Mouse (Mus musculus) liver, adult 10 weeks (tissue): ENCODE results near the gene Dmrtc1c2. TPM values are rescaled to one million over a fixed set of nuclear protein-coding genes. Genes with fewer than 3 reads are reported as not detected.

Source experiments
- polyA plus RNA-seq: library from polyadenylated mRNA; stranded (reverse); fragments of 350-450 nt; fragmentation: Illumina TruSeq; extraction: RNeasy Lipid Tissue Mini Kit (QIAGEN cat#74804); gene quantifications from one replicate; pipeline ENCODE4 v1.2.3, GENCODE M21; 2014; ENCODE audit warnings: low read depth, low replicate concordance

Gene Dmrtc1c2
- polyA plus RNA-seq, result not detected

DNA sequence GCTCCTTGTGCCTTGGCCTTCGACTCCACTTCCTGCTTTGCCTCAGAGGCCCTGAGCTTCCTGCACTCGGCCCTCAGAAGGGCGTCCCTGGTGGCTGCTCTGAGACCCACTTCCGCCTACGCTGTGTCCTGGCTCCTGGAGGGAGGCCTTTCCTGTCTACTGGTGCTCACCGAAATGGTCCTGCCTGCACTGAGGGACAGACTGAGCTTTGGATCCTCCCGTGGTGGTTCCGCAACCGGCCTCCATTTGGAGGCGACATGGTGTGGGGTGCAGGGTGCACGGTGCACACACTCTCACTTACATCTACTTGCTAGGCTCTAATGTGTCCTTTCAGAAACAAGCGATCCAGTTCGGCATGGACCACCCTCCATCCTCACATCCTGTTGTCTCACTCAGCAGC lies at the start of gene Dmrtc1c2:
TSS of gene Dmrtc1c2 (minus strand) at position 101 of the 400 bp plus-strand sequence.

DNA sequence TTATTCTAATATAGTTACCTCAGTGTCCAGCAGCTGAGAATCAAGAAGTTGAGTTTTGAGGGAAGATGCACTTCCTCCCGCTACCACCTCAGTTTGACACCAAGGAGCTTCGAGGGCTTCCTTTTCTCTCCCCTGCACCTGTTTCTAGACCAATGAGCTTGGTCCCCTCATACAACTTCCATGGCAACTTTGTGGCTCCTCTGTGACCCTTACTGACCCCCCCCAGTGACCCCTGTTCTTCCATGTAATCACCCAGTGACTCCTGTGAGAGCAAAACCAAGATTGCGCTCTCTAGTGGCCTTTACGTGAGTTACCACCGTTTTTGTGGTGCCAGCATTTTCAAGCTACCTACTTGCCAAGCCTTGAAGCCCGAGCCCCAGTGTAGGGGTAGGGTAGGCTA lies 13.5 kb upstream of the Dmrtc1c2 start, which contains the start of gene 1700031F05Rik:
TSS of gene 1700031F05Rik (minus strand) at position 101 of the 400 bp plus-strand sequence.

DNA sequence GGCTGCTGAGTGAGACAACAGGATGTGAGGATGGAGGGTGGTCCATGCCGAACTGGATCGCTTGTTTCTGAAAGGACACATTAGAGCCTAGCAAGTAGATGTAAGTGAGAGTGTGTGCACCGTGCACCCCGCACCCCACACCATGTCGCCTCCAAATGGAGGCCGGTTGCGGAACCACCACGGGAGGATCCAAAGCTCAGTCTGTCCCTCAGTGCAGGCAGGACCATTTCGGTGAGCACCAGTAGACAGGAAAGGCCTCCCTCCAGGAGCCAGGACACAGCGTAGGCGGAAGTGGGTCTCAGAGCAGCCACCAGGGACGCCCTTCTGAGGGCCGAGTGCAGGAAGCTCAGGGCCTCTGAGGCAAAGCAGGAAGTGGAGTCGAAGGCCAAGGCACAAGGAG lies 51.8 kb downstream of the Dmrtc1c2 start, which contains the start of gene Dmrtc1c1:
TSS of gene Dmrtc1c1 (plus strand) at position 301 of the 400 bp plus-strand sequence.

Other genes starting within 250 kb of the Dmrtc1c2 start
- gene Phka1, start 210.4 kb downstream of the Dmrtc1c2 start, polyA plus RNA-seq, result 3.1 TPM
- gene Gm3880, start 167.6 kb downstream of the Dmrtc1c2 start, polyA plus RNA-seq, result not detected
- gene Gm9112, start 147.0 kb downstream of the Dmrtc1c2 start, polyA plus RNA-seq, result not detected
- not detected for gene Dmrtc1b, start 146.8 kb downstream of the Dmrtc1c2 start, polyA plus RNA-seq
- gene Dmrtc1c1, start 51.7 kb downstream of the Dmrtc1c2 start, polyA plus RNA-seq, result not detected
- gene 1700031F05Rik, start 13.4 kb upstream of the Dmrtc1c2 start, polyA plus RNA-seq, result not detected
- not detected for gene Dmrtc1a, start 54.1 kb upstream of the Dmrtc1c2 start, polyA plus RNA-seq
- not detected for gene 1700011M02Rik, start 54.3 kb upstream of the Dmrtc1c2 start, polyA plus RNA-seq
- not detected for gene 1700018G05Rik, start 73.8 kb upstream of the Dmrtc1c2 start, polyA plus RNA-seq